Mouse (Mus musculus) intestine, embryonic 16.5 days (tissue): ENCODE results near the gene Fam204a. TPM values are rescaled to one million over a fixed set of nuclear protein-coding genes. Genes with fewer than 3 reads are reported as not detected.
A peak's percentile ranks its signal among the peaks of the same experiment; 100 is the strongest.

ENCODE experiments used
- ATAC-seq: fragments of 200-750 bp; cut with Nextera tagmentation; 2 replicates; pipeline ENCODE4 v1.8.0; 2017; ENCODE audit warnings: moderate TSS enrichment, moderate library complexity
- H3K27ac ChIP-seq: fragments of 300-500 bp; sonication (generic); 2 replicates; pipeline ENCODE4 v1.5.1; 2014; ENCODE audit warnings: mild to moderate bottlenecking, low read length
- H3K27me3 ChIP-seq: fragments of 300-500 bp; sonication (generic); replicated peaks from 2 replicates; pipeline ENCODE4 v1.6.1; 2014; ENCODE audit warnings: low read length, control low read depth, mixed read lengths; ENCODE audit not compliant: control insufficient read depth, insufficient read depth
- H3K36me3 ChIP-seq: fragments of 300-500 bp; sonication (generic); 2 replicates; pipeline ENCODE4 v1.6.1; 2014; ENCODE audit warnings: low read length, control low read depth; ENCODE audit not compliant: control insufficient read depth, insufficient read depth
- H3K4me1 ChIP-seq: fragments of 300-500 bp; sonication (generic); 2 replicates; pipeline ENCODE4 v1.6.1; 2014; ENCODE audit warnings: low read length, control low read depth, mixed read lengths; ENCODE audit not compliant: control insufficient read depth, insufficient read depth
- H3K4me2 ChIP-seq: fragments of 300-500 bp; sonication (generic); 2 replicates; pipeline ENCODE4 v1.6.1; 2014; ENCODE audit warnings: low read depth, low read length, control low read depth
- H3K4me3 ChIP-seq: fragments of 300-500 bp; sonication (generic); 2 replicates; pipeline ENCODE4 v1.5.1; 2014; ENCODE audit warnings: mild to moderate bottlenecking, low read length
- H3K9ac ChIP-seq: fragments of 300-500 bp; sonication (generic); 2 replicates; pipeline ENCODE4 v1.6.1; 2014; ENCODE audit warnings: low read depth, low read length
- H3K9me3 ChIP-seq: fragments of 300-500 bp; sonication (generic); 2 replicates; pipeline ENCODE4 v1.6.1; 2016; ENCODE audit warnings: low read length, control low read depth; ENCODE audit not compliant: control insufficient read depth
- whole genome bisulfite sequencing: fragments of 180-500 bp; shearing (Covaris S2); extraction: QIAGEN DNeasy Blood & Tissue Kit; methylation state at CpG from one replicate; pipeline ENCODE4 v1.1.7; 2014; 5-methylcytosine and 5-hydroxymethylcytosine counted together
- polyA plus RNA-seq: library from polyadenylated mRNA; unstranded; fragments of >200 nt; fragmentation: Nextera tagmentation; extraction: Ambion mirVana; gene quantifications from 2 replicates; pipeline ENCODE4 v1.2.1, GENCODE M21; 2015

Fam204a gene
- polyA plus RNA-seq: 32.3 and 33.2 TPM in 2 replicates

DNA sequence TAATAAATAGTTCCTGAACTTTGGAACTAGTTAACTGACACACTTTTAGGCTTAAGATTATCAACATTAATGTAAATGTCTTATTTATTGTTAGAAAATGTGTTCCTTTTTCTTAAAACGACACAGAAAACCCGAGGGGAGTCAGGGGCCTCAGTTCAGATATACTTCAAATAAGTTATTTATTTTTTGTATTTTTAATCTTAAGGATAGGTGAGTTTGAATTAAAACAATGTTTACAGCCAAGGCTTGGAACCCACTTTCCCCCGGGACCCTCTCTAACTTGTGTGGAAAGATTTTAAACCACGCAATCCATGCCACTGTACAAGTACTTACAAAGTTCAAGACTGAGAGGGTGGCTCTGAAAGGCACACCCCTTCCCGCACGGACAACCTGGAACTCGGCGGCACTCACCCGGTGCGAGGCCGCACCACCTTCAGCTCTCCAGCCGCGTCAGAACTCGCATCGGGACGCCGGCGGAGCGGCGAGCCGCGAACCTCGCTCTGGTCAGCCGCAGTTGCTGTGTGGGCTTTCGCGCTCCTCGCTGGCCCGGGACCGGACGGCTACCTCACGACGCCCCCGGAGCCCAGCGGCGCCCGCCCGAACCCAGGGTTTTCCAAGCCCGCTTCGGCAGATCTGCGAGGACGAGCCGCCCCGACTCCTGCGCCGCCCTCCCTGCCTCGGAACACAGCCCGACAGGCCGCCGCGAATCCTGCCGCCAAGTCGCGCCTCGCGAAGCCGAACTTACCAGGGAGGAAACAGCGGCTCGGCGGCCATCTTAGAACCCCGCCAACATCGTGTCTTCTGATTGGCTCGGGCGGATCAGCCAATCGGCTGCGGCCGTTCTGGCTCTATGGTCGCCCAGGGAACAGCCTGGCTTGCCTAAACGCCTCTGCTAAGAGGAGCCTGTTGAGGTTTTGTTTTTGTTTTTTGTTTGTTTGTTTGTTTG is at the start of gene Fam204a:
Fam204a (minus strand) TSS at position 803 of the 946 bp plus-strand sequence.
- no peaks in the 10 kb centered on the region for H3K27me3 ChIP-seq
- ATAC-seq: peak; percentile 100
- H3K9me3 ChIP-seq: no peaks in the 10 kb centered on the region
- H3K36me3 ChIP-seq: no peaks in the 10 kb centered on the region
- H3K4me2 ChIP-seq: peak within 1 kb of the TSS; percentile 52
- peak within 1 kb of the TSS; percentile 96 for H3K9ac ChIP-seq
- peak within 1 kb of the TSS; percentile 99 for H3K27ac ChIP-seq
- peaks cover 3% of the 10 kb centered on the region; the same call in 1 of the 2 replicates for H3K4me1 ChIP-seq
- peak within 1 kb of the TSS; percentile 93 for H3K4me3 ChIP-seq
- under 1% methylated on average over 68 of the region's 68 CpGs for WGBS

DNA sequence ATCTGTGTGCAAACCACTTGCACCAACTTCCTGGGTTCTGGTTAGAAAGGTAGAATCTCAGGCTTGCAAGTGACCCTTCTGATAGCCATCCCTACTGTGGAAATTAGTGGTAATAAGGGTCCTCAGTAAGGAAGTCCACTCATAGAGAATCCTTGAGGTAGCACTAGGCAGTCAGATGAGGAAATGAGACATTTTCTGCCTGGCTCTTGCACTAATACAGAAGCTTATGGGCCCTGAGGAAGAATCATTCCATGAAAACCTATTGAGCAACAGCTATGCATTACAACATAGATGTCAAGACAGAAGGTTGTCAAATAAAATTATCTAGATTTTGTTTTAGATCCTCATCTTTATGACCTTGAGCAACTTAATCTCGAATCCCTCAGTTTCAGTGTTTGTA is 39.3 kb upstream of the Fam204a start:
- Histone ChIP-seq H3K36me3 (no peaks in the 10 kb centered on the region), H3K9ac (no peak overlapping the region), H3K9me3 (no peaks in the 10 kb centered on the region), H3K27me3 (no peaks in the 10 kb centered on the region), H3K4me3 (no peak overlapping the region), H3K4me1 (no peaks in the 10 kb centered on the region), H3K27ac (no peak overlapping the region), H3K4me2 (no peak overlapping the region)
- no peak for ATAC-seq
- 57% methylated on average over 1 of the region's 1 CpGs for WGBS

DNA sequence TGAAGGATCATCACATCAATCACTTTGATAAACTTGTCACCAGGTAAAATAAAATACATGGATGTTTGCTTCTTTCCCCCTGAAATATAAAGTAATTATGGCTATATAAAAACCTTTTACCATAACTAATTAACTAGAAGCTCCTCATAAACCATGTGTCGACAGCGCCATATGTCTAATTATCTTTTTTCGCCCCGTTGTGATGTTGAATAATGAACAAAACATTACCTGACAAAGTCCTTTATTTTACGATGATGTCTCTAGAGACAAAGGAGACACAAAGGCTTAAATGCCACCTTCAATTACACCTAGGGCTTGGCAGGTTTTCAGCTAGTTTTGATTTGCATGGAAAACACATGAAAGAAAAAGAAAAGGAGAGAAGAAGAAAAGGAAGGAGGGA is 34.2 kb upstream of the Fam204a start:
- Histone ChIP-seq H3K27me3 (no peaks in the 10 kb centered on the region), H3K9me3 (no peaks in the 10 kb centered on the region), H3K36me3 (no peaks in the 10 kb centered on the region), H3K4me1 (no peaks in the 10 kb centered on the region), H3K4me3 (no peak overlapping the region), H3K9ac (no peak overlapping the region), H3K4me2 (no peak overlapping the region), H3K27ac (no peak overlapping the region)
- WGBS: 72% methylated on average over 5 of the region's 5 CpGs
- no peak for ATAC-seq

DNA sequence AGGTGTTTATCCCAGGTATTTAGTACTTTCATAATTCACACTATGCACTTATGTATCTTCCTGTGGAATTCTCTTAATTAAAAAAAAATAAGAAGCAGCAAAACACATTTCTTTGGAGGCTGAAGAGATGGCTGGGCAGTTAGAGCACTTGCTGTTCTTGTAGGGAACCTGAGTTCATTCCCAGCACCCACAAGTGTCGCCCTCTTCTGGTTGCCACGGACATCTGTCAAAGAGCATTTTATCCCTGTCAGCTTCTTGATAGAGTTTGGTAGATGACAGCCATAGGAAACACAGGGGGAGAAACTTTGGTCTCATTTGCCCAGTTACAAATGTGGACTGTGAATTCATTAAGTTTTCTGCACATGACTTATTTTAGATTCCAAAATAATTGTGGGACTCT is 25.5 kb upstream of the Fam204a start:
- no peak overlapping the region for H3K4me3 ChIP-seq
- ATAC-seq: no peak
- no peak overlapping the region for H3K9ac ChIP-seq
- H3K9me3 ChIP-seq: no peaks in the 10 kb centered on the region
- no peaks in the 10 kb centered on the region for H3K36me3 ChIP-seq
- H3K4me1 ChIP-seq: no peaks in the 10 kb centered on the region
- no peak overlapping the region for H3K27ac ChIP-seq
- no peak overlapping the region for H3K4me2 ChIP-seq
- H3K27me3 ChIP-seq: no peaks in the 10 kb centered on the region
- 54% methylated on average over 2 of the region's 2 CpGs for WGBS

DNA sequence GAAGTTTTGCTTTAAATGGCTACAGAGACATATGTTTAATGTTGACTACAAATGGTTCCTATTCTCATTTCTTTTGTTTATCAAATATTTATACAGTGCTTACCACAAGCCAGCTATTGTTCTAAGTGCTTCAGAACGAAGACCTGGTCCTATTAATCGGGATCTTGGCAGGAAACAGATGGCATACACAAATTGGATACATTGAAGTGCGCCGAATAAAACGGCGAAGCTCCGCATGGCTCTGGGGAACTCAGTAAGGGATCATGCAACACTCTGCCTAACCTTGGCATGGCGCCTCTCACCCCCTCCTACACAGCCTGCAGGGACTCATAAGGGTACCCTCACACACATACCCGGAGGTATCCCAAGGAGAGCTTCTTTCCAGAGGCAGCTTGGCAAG is 24.7 kb upstream of the Fam204a start:
- H3K9me3 ChIP-seq: no peaks in the 10 kb centered on the region
- H3K27me3 ChIP-seq: no peaks in the 10 kb centered on the region
- H3K4me2 ChIP-seq: no peak overlapping the region
- H3K27ac ChIP-seq: no peak overlapping the region
- no peak for ATAC-seq
- no peaks in the 10 kb centered on the region for H3K36me3 ChIP-seq
- 53% methylated on average over 9 of the region's 9 CpGs for WGBS
- H3K4me1 ChIP-seq: no peaks in the 10 kb centered on the region
- H3K4me3 ChIP-seq: no peak overlapping the region
- H3K9ac ChIP-seq: no peak overlapping the region

DNA sequence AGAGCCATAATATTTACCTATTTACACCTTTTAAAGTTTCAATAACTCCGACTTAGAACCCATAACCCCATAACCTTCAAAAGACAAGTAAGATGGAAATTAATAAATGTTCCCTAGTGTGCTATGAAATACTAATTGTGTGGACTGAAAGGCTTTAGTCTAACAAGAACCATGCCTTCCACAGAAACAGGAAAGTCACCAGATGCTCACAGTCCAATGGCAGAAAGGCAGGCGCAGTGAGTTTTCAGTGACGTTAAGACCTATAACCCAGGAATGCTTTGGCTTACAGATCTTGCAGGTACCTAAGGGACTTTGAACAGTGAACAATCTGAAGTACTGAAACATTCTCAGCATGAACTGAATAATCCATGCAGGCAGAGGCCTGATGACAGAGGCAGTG is 18.7 kb upstream of the Fam204a start:
- Histone ChIP-seq H3K27me3 (no peaks in the 10 kb centered on the region), H3K36me3 (no peaks in the 10 kb centered on the region), H3K4me1 (no peaks in the 10 kb centered on the region), H3K4me3 (no peak overlapping the region), H3K27ac (no peak overlapping the region), H3K9me3 (no peaks in the 10 kb centered on the region), H3K4me2 (no peak overlapping the region), H3K9ac (no peak overlapping the region)
- ATAC-seq: no peak
- 80% methylated on average over 3 of the region's 3 CpGs for WGBS

DNA sequence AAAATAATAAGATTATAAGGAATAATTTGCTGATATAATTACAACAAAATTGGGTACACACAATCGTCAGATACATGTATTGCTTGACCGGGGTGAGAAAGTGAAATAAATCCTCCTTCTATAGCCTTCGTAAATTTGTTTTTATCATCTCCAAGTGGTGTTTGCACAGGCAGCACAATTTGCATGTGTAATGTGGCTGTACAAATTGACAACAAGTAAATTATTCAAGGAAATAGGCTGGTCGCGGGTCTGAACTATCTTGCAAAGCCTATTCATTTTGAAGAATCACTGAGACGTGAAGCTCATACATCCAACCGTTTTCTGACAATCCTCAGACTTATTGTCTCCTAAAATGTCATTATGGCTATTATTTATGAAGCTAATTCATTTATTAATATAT is 16.1 kb upstream of the Fam204a start:
- no peak overlapping the region for H3K27ac ChIP-seq
- WGBS: 80% methylated on average over 7 of the region's 7 CpGs
- H3K27me3 ChIP-seq: no peaks in the 10 kb centered on the region
- no peak overlapping the region for H3K4me3 ChIP-seq
- H3K9me3 ChIP-seq: no peaks in the 10 kb centered on the region
- ATAC-seq: no peak
- no peak overlapping the region for H3K9ac ChIP-seq
- H3K36me3 ChIP-seq: no peaks in the 10 kb centered on the region
- H3K4me2 ChIP-seq: no peak overlapping the region
- no peaks in the 10 kb centered on the region for H3K4me1 ChIP-seq

DNA sequence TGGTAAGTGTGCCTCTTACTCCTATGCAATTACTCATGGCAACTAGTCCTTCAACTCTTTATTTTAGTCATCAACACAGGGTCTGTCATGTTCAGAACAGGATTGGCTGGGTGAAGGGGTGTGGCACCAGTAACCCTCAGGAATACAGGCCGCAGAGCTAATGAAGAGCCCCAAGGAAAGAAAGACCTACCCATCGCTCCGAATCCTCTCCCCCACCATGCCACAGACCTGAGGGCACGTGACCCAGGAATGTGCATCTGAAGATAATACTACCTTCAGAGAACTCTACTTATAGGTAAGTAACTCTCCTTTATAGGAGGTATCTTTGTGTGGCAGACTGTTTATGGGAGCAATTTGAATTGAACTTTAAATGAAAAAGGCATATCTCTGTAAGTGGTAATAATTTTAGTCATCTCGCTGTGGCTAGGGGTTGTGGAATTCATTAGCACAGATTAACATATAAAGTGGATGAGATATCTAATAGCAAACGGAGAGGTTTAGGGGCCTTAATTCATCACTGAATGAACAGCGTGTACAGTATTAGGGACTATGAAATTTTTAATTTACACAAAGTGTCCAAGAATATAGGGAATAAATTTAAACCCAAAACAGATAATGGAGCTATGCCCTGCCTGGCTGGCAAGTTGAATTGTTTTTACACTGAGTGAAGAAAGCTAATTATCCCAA is 15.6 kb upstream of the Fam204a start:
- H3K4me3 ChIP-seq: no peak overlapping the region
- no peaks in the 10 kb centered on the region for H3K9me3 ChIP-seq
- no peak overlapping the region for H3K27ac ChIP-seq
- no peak for ATAC-seq
- no peaks in the 10 kb centered on the region for H3K27me3 ChIP-seq
- H3K4me1 ChIP-seq: no peaks in the 10 kb centered on the region
- no peaks in the 10 kb centered on the region for H3K36me3 ChIP-seq
- 84% methylated on average over 7 of the region's 7 CpGs for whole genome bisulfite sequencing
- no peak overlapping the region for H3K9ac ChIP-seq
- H3K4me2 ChIP-seq: no peak overlapping the region

DNA sequence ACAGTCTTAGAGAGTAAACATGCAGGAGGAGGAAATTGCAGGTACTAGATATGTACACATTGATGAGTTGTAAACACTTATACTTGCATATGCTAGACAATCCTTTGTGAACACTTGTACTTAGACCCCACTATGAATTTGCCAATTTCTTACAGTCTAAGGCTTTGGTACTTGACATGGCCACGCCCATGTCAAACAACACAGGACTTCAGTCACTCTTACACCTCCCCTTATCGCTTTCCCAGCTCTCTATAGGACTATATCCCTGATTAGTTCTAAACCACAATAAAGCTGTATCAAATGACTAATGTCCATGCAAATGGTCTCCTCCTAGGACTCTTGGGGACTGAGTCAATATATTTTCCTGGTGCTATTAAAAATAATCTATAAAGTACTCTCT is 5.0 kb upstream of the Fam204a start:
- Histone ChIP-seq H3K27ac (no peak overlapping the region), H3K9me3 (no peaks in the 10 kb centered on the region), H3K4me2 (no peak overlapping the region), H3K4me3 (no peak overlapping the region), H3K4me1 (no peaks in the 10 kb centered on the region), H3K27me3 (no peaks in the 10 kb centered on the region), H3K9ac (no peak overlapping the region), H3K36me3 (no peaks in the 10 kb centered on the region)
- ATAC-seq: peak; percentile 85
- WGBS: 70% methylated on average over 2 of the region's 2 CpGs
